Mouse (Mus musculus) hindbrain, embryonic 10.5 days (tissue): ENCODE results near the gene Usp45. TPM values are rescaled to one million over a fixed set of nuclear protein-coding genes. Genes with fewer than 3 reads are reported as not detected.

ENCODE experiments used
- DNase-seq: peaks from one replicate; pipeline ENCODE4 v3.0.0-alpha.2; 2017; ENCODE audit warnings: low spot score
- H3K27ac ChIP-seq: fragments of 300-500 bp; sonication (generic); 2 replicates; pipeline ENCODE4 v1.5.1; 2016; ENCODE audit warnings: mild to moderate bottlenecking, moderate library complexity
- H3K27me3 ChIP-seq: fragments of 300-500 bp; sonication (generic); 2 replicates; pipeline ENCODE4 v1.6.1; 2016; ENCODE audit warnings: mild to moderate bottlenecking; ENCODE audit not compliant: poor library complexity, insufficient read depth, severe bottlenecking
- H3K36me3 ChIP-seq: fragments of 300-500 bp; sonication (generic); 2 replicates; pipeline ENCODE4 v1.6.1; 2016; ENCODE audit warnings: mild to moderate bottlenecking, moderate library complexity
- H3K4me1 ChIP-seq: fragments of 300-500 bp; sonication (generic); replicated peaks from 2 replicates; pipeline ENCODE4 v1.6.1; 2016; ENCODE audit warnings: mild to moderate bottlenecking
- H3K4me3 ChIP-seq: fragments of 300-500 bp; sonication (generic); 2 replicates; pipeline ENCODE4 v1.5.1; 2016; ENCODE audit warnings: mild to moderate bottlenecking, moderate library complexity
- H3K9me3 ChIP-seq: fragments of 300-500 bp; sonication (generic); 2 replicates; pipeline ENCODE4 v1.6.1; 2016; ENCODE audit warnings: mild to moderate bottlenecking, moderate library complexity
- WGBS: fragments of 180-500 bp; shearing (Covaris S2); methylation state at CpG from one replicate; pipeline ENCODE4 v1.1.7; 2016; 5-methylcytosine and 5-hydroxymethylcytosine counted together
- polyA plus RNA-seq: library from polyadenylated mRNA; unstranded; fragments of >200 nt; fragmentation: Nextera tagmentation; extraction: Ambion mirVana; gene quantifications from 2 replicates; pipeline ENCODE4 v1.2.1, GENCODE M21; 2016

The Usp45 gene
- polyA plus RNA-seq, 1 experiment from 2014 or later, result 9.3 TPM

GRCm38 (mm10) chr4:21766171-21766862 is 639 bp upstream of the Usp45 start:
- Histone ChIP-seq H3K4me1 (peaks cover 8% of the 10 kb centered on the region), H3K4me3 (peak overlapping the region; percentile 67), H3K36me3 (no peaks in the 10 kb centered on the region), H3K9me3 (no peaks in the 10 kb centered on the region), H3K27me3 (no peaks in the 10 kb centered on the region), H3K27ac (peak overlapping the region; percentile 87)
- WGBS, result 23% methylated on average over 14 of the region's 14 CpGs
- no peak for DNase-seq

GRCm38 (mm10) chr4:21771064-21771463 is 4.1 kb downstream of the Usp45 start:
- no peak for DNase-seq
- H3K27me3 ChIP-seq, result no peaks in the 10 kb centered on the region
- WGBS, result 90% methylated on average over 1 of the region's 1 CpGs
- H3K27ac ChIP-seq, result no peak overlapping the region
- H3K4me3 ChIP-seq, result no peak overlapping the region
- H3K9me3 ChIP-seq, result no peaks in the 10 kb centered on the region
- H3K4me1 ChIP-seq, result peaks cover 6% of the 10 kb centered on the region
- no peaks in the 10 kb centered on the region for H3K36me3 ChIP-seq

- Histone ChIP-seq H3K4me3 (no peak overlapping the region), H3K9me3 (no peaks in the 10 kb centered on the region), H3K27ac (no peak overlapping the region), H3K4me1 (peaks cover 3% of the 10 kb centered on the region; the same call in 1 of the 2 replicates), H3K36me3 (no peaks in the 10 kb centered on the region), H3K27me3 (no peaks in the 10 kb centered on the region)
- no peak for DNase-seq
- WGBS, result 95% methylated on average over 1 of the region's 1 CpGs
Measured at GRCm38 (mm10) chr4:21772306-21772705, 5.3 kb downstream of the Usp45 start.

GRCm38 (mm10) chr4:21776091-21776945 is 9.4 kb downstream of the Usp45 start:
- H3K4me1 ChIP-seq, result peaks cover 10% of the 10 kb centered on the region; the same call in 1 of the 2 replicates
- H3K36me3 ChIP-seq, result peaks cover 16% of the 10 kb centered on the region
- H3K9me3 ChIP-seq, result no peaks in the 10 kb centered on the region
- H3K27me3 ChIP-seq, result no peaks in the 10 kb centered on the region
- H3K27ac ChIP-seq, result peak overlapping the region; percentile 95
- H3K4me3 ChIP-seq, result peak overlapping the region; percentile 83
- WGBS, result under 1% methylated on average over 46 of the region's 46 CpGs
- DNase-seq, result peak; percentile 96

GRCm38 (mm10) chr4:21776946-21777265 is 9.9 kb downstream of the Usp45 start:
- no peaks in the 10 kb centered on the region for H3K9me3 ChIP-seq
- DNase-seq, result no peak
- peaks cover 10% of the 10 kb centered on the region; the same call in 1 of the 2 replicates for H3K4me1 ChIP-seq
- peak overlapping the region; percentile 95; the same call in 1 of the 2 replicates for H3K27ac ChIP-seq
- peak overlapping the region; percentile 83 for H3K4me3 ChIP-seq
- H3K36me3 ChIP-seq, result peaks cover 21% of the 10 kb centered on the region
- H3K27me3 ChIP-seq, result no peaks in the 10 kb centered on the region
- 13% methylated on average over 9 of the region's 9 CpGs for WGBS

- H3K27ac ChIP-seq, result no peak overlapping the region
- peaks cover 59% of the 10 kb centered on the region for H3K36me3 ChIP-seq
- DNase-seq, result no peak
- peaks cover 10% of the 10 kb centered on the region; the same call in 1 of the 2 replicates for H3K4me1 ChIP-seq
- no peaks in the 10 kb centered on the region for H3K27me3 ChIP-seq
- 96% methylated on average over 12 of the region's 12 CpGs for WGBS
- no peaks in the 10 kb centered on the region for H3K9me3 ChIP-seq
- H3K4me3 ChIP-seq, result no peak overlapping the region
Measured at GRCm38 (mm10) chr4:21780816-21781726, 14.1 kb downstream of the Usp45 start.

- Histone ChIP-seq H3K9me3 (no peaks in the 10 kb centered on the region; the same call in 1 of the 2 replicates), H3K4me3 (no peak overlapping the region), H3K27me3 (no peaks in the 10 kb centered on the region), H3K4me1 (no peaks in the 10 kb centered on the region), H3K36me3 (peaks cover 83% of the 10 kb centered on the region), H3K27ac (no peak overlapping the region)
- WGBS, result 97% methylated on average over 12 of the region's 12 CpGs
- DNase-seq, result no peak
Measured at GRCm38 (mm10) chr4:21786268-21786667, 19.3 kb downstream of the Usp45 start.

GRCm38 (mm10) chr4:21788903-21789302 is 21.9 kb downstream of the Usp45 start:
- H3K27ac ChIP-seq, result no peak overlapping the region
- peaks cover 74% of the 10 kb centered on the region for H3K36me3 ChIP-seq
- DNase-seq, result no peak
- no peaks in the 10 kb centered on the region; the same call in 1 of the 2 replicates for H3K9me3 ChIP-seq
- no peak overlapping the region for H3K4me3 ChIP-seq
- H3K4me1 ChIP-seq, result no peaks in the 10 kb centered on the region
- 91% methylated on average over 6 of the region's 6 CpGs for WGBS
- no peaks in the 10 kb centered on the region for H3K27me3 ChIP-seq

- no peak overlapping the region for H3K4me3 ChIP-seq
- peaks cover 65% of the 10 kb centered on the region for H3K36me3 ChIP-seq
- no peak overlapping the region for H3K27ac ChIP-seq
- H3K4me1 ChIP-seq, result no peaks in the 10 kb centered on the region
- DNase-seq, result no peak
- no peaks in the 10 kb centered on the region; the same call in 1 of the 2 replicates for H3K9me3 ChIP-seq
- no peaks in the 10 kb centered on the region for H3K27me3 ChIP-seq
- 96% methylated on average over 4 of the region's 4 CpGs for WGBS
Measured at GRCm38 (mm10) chr4:21789836-21790235, 22.9 kb downstream of the Usp45 start.

- no peaks in the 10 kb centered on the region; the same call in 1 of the 2 replicates for H3K9me3 ChIP-seq
- DNase-seq, result no peak
- no peak overlapping the region for H3K4me3 ChIP-seq
- no peaks in the 10 kb centered on the region for H3K27me3 ChIP-seq
- peaks cover 53% of the 10 kb centered on the region for H3K36me3 ChIP-seq
- no peaks in the 10 kb centered on the region for H3K4me1 ChIP-seq
- WGBS, result 77% methylated on average over 3 of the region's 3 CpGs
- no peak overlapping the region for H3K27ac ChIP-seq
Measured at GRCm38 (mm10) chr4:21793631-21794030, 26.7 kb downstream of the Usp45 start.

GRCm38 (mm10) chr4:21801013-21801412 is 34.1 kb downstream of the Usp45 start:
- Histone ChIP-seq H3K4me1 (no peaks in the 10 kb centered on the region), H3K27ac (no peak overlapping the region), H3K27me3 (no peaks in the 10 kb centered on the region), H3K9me3 (no peaks in the 10 kb centered on the region), H3K4me3 (no peak overlapping the region), H3K36me3 (peaks cover 87% of the 10 kb centered on the region)
- WGBS, result 94% methylated on average over 1 of the region's 1 CpGs
- DNase-seq, result no peak

GRCm38 (mm10) chr4:21801620-21802019 is 34.7 kb downstream of the Usp45 start:
- Histone ChIP-seq H3K4me3 (no peak overlapping the region), H3K27me3 (no peaks in the 10 kb centered on the region), H3K9me3 (no peaks in the 10 kb centered on the region), H3K4me1 (no peaks in the 10 kb centered on the region), H3K36me3 (peaks cover 90% of the 10 kb centered on the region), H3K27ac (no peak overlapping the region)
- no peak for DNase-seq
- WGBS, result 94% methylated on average over 2 of the region's 2 CpGs
